In genomic region chr13:63644308-63644707, GRCm38 (mm10) we compare ENCODE assay signal across 22 mouse cellular contexts.
DNase-seq lines count a peak whose midpoint lies in the region; ATAC-seq and TF ChIP-seq lines count a peak whose summit lies in the region.
"Had no signal": no experiment of that assay in that cellular context is flagged by ENCODE, and none has a peak within 500 bp of the region (broad histone marks: within the 10 kb centered on the region; RNA-seq: fewer than 3 reads in every experiment).

No protein-coding gene starts in this region.

- no peak for DNase-seq in heart, adult 2 months
- no peak for DNase-seq in heart, postnatal 14 days
- peak; percentile 66 for DNase-seq in 3T3-L1 (ENCODE audit: low read depth, low spot score)
- peak; percentile 54 for DNase-seq in Muller cell, postnatal 12 days (ENCODE audit: inconsistent ontology term)
- DNase-seq in thymus, postnatal 14 days: no peak
- DNase-seq: adrenal gland, adult 8-10 months; adrenal gland, postnatal 36 days; cerebellum, adult 11 months; cerebellum, adult 9-11 months; gastrocnemius, postnatal 14 days; kidney, adult 2 months had no signal

- no peak overlapping the region for H3K9ac ChIP-seq in heart, adult 2 months (ENCODE audit: low read depth, low read length)
- H3K9ac ChIP-seq in kidney, embryonic 16.5 days (replicated peaks; ENCODE audit: low read length): no peak overlapping the region
- H3K9ac ChIP-seq: embryonic facial prominence, embryonic 12.5 days; embryonic facial prominence, embryonic 15.5 days; forebrain, embryonic 12.5 days; forebrain, embryonic 15.5 days; heart, embryonic 13.5 days; hindbrain, embryonic 13.5 days had no signal

- no peak for TF ChIP-seq POLR2A in heart, adult 2 months (IDR thresholded peaks at IDR 0.05; ENCODE audit: insufficient read depth, low read depth, low read length)

- H3K79me2 ChIP-seq in heart, adult 2 months (replicated peaks; ENCODE audit: control insufficient read depth, insufficient read depth, low read length): no peaks in the 10 kb centered on the region

- TF ChIP-seq EP300 in heart, adult 2 months (IDR thresholded peaks at IDR 0.05; ENCODE audit: insufficient read depth, low read depth, low read length): no peak

- H3K36me3 ChIP-seq in heart, adult 2 months (ENCODE audit: control insufficient read depth, insufficient read depth, low read length): no peaks in the 10 kb centered on the region
- no peaks in the 10 kb centered on the region for H3K36me3 ChIP-seq in kidney, embryonic 16.5 days (ENCODE audit: insufficient read depth, low read length)
- H3K36me3 ChIP-seq: embryonic facial prominence, embryonic 12.5 days; embryonic facial prominence, embryonic 15.5 days; forebrain, embryonic 12.5 days; forebrain, embryonic 15.5 days; heart, embryonic 13.5 days; hindbrain, embryonic 10.5 days; hindbrain, embryonic 13.5 days had no signal

- H3K9me3 ChIP-seq in kidney, embryonic 16.5 days (ENCODE audit: low read length): no peaks in the 10 kb centered on the region
- H3K9me3 ChIP-seq: embryonic facial prominence, embryonic 15.5 days; forebrain, embryonic 12.5 days; forebrain, embryonic 15.5 days; heart, embryonic 13.5 days; hindbrain, embryonic 10.5 days; hindbrain, embryonic 13.5 days had no signal

- TF ChIP-seq CTCF in heart, adult 2 months (IDR thresholded peaks at IDR 0.05): no peak

- 80% methylated on average over 5 of the region's 5 CpGs for WGBS in heart, adult 2 months
- WGBS in kidney, embryonic 16.5 days: 94% methylated on average over 5 of the region's 5 CpGs

- peak overlapping the region; percentile 87 for H3K27ac ChIP-seq in heart, adult 2 months
- H3K27ac ChIP-seq in brown adipose tissue, adult 24 weeks (replicated peaks; ENCODE audit: low read depth, low read length): peak overlapping the region; percentile 23; the same call in 1 of the 2 replicates
- no peak overlapping the region for H3K27ac ChIP-seq in kidney, embryonic 16.5 days (ENCODE audit: low read length)
- H3K27ac ChIP-seq: forebrain, embryonic 12.5 days; forebrain, embryonic 15.5 days; hindbrain, embryonic 10.5 days; hindbrain, embryonic 13.5 days had no signal

- no peaks in the 10 kb centered on the region for H3K27me3 ChIP-seq in heart, adult 2 months (ENCODE audit: control insufficient read depth, insufficient read depth, low read length)
- H3K27me3 ChIP-seq in kidney, embryonic 16.5 days (ENCODE audit: insufficient read depth, low read length): no peaks in the 10 kb centered on the region
- H3K27me3 ChIP-seq: embryonic facial prominence, embryonic 12.5 days; embryonic facial prominence, embryonic 15.5 days; forebrain, embryonic 12.5 days; forebrain, embryonic 15.5 days; heart, embryonic 13.5 days; hindbrain, embryonic 13.5 days had no signal

- ATAC-seq in kidney, embryonic 16.5 days (ENCODE audit: low FRiP score, low TSS enrichment): no peak
- ATAC-seq: forebrain, embryonic 15.5 days; hindbrain, embryonic 16.5 days; intestine, embryonic 16.5 days had no signal

- intact Hi-C loops in heart, adult 2 months (cut with DNase I): loop anchor here (5.0 kb wide), 2 partner anchors 47 to 258 kb away; no protein-coding TSS in a partner anchor
- intact Hi-C loops in heart, postnatal 14 days (cut with DNase I): loop anchor here (5.0 kb wide), 3 partner anchors 47 to 168 kb away; partner anchors contain the start of gene Ptch1

- peaks cover 12% of the 10 kb centered on the region for H3K4me1 ChIP-seq in heart, adult 2 months (ENCODE audit: control insufficient read depth, insufficient read depth, low read length)
- peaks cover 22% of the 10 kb centered on the region for H3K4me1 ChIP-seq in brown adipose tissue, adult 24 weeks (ENCODE audit: control insufficient read depth, insufficient read depth, insufficient read length, low read length)
- H3K4me1 ChIP-seq in kidney, embryonic 16.5 days (ENCODE audit: insufficient read depth, low read length): peaks cover 22% of the 10 kb centered on the region

- no peak overlapping the region for H3K4me3 ChIP-seq in heart, adult 2 months
- no peak overlapping the region for H3K4me3 ChIP-seq in brown adipose tissue, adult 24 weeks (ENCODE audit: insufficient read depth, low read depth, low read length)
- no peak overlapping the region for H3K4me3 ChIP-seq in kidney, embryonic 16.5 days (ENCODE audit: low read length)
- H3K4me3 ChIP-seq: embryonic facial prominence, embryonic 12.5 days; embryonic facial prominence, embryonic 15.5 days; forebrain, embryonic 12.5 days; forebrain, embryonic 15.5 days; heart, embryonic 13.5 days; hindbrain, embryonic 10.5 days; hindbrain, embryonic 13.5 days had no signal

- H3K4me2 ChIP-seq in kidney, embryonic 16.5 days (replicated peaks; ENCODE audit: low read depth, low read length): no peak overlapping the region
- H3K4me2 ChIP-seq: embryonic facial prominence, embryonic 12.5 days; embryonic facial prominence, embryonic 15.5 days; forebrain, embryonic 12.5 days; forebrain, embryonic 15.5 days; heart, embryonic 13.5 days; hindbrain, embryonic 13.5 days had no signal

Comparison
In these comparisons a context has a peak if more than half of its experiments do, and no peak if none do; other contexts are left out.
1. DNase-seq: peak in 3T3-L1 (single experiment) and Muller cell, postnatal 12 days (single experiment); none in heart, adult 2 months (0 of 2), heart, postnatal 14 days (0 of 2) and thymus, postnatal 14 days (single experiment).